Mouse (Mus musculus) C2C12 (cell line): ENCODE data around the gene Golga4.

ENCODE experiments used
- CEBPB ChIP-seq: IDR thresholded peaks from one replicate; pipeline ENCODE4 v1.6.1; 2011; ENCODE audit warnings: low read depth, mild to moderate bottlenecking, control low read depth, moderate library complexity
- CTCF ChIP-seq: IDR thresholded peaks from one replicate; pipeline ENCODE4 v1.5.1; 2011; ENCODE audit not compliant: control insufficient read depth, insufficient read depth, insufficient read length
- FOSL1 ChIP-seq: IDR thresholded peaks from one replicate; pipeline ENCODE4 v1.8.0; 2011; ENCODE audit warnings: mild to moderate bottlenecking, low read length; ENCODE audit not compliant: poor library complexity, insufficient read depth, severe bottlenecking
- MAX ChIP-seq: IDR thresholded peaks from one replicate; pipeline ENCODE4 v1.6.1; 2011; ENCODE audit warnings: mild to moderate bottlenecking, control low read depth
- MYOD1 ChIP-seq: IDR thresholded peaks from one replicate; pipeline ENCODE4 v1.6.1; 2011; ENCODE audit warnings: low read depth; ENCODE audit not compliant: control insufficient read depth, insufficient read length
- MYOG ChIP-seq: IDR thresholded peaks from one replicate; pipeline ENCODE4 v1.6.1; 2011; ENCODE audit not compliant: control insufficient read depth, insufficient read length; ENCODE audit errors: extremely low read depth
- USF1 ChIP-seq: IDR thresholded peaks from one replicate; pipeline ENCODE4 v1.6.1; 2011; ENCODE audit warnings: low read depth, mild to moderate bottlenecking, control low read depth, moderate library complexity

DNA sequence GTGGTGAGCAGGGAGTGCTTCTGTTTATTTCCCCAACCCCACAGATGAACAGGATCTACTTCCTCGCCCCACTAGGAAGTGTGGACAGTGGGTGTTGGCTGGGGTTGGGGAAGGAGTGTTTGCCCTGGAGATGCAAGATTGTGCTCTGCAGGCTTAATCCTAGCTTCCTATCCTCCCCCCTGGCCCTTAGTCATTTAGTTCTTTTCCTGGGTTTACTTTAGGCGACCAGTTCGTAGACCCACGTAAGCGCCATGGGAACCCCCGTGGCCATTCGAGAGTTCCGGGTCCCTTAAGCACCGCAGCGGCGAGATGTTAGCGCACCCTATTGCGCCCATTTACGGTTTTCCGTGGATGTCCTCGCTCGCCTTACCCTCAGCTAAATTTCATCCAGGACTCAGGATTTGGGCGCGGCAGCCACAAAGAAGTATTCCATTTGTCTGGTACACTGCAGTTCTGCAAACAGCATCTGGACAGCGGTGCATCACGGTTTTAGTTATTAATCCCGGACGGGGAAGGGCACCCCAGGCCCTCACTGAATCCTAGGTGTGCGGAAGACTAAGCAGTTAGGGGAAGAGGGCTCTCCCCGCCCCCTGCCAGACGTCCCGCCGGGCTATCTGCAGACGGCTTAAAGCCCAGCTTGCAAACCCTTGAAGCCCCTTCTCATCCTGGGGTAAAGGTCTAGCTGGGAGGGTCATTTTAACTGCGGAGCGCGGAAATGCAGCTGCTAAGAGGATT is 19.5 kb upstream of the Golga4 start:
- TF ChIP-seq MYOD1 (no peak), FOSL1 (no peak), CTCF (no peak), USF1 (no peak), MAX (no peak), CEBPB (no peak), MYOG (no peak)
